Mouse (Mus musculus) induced T-regulatory cell, adult 2 months (primary cell): Measurements from ENCODE around the gene Cdh9.

ENCODE experiments used
- DNase-seq: peaks from one replicate; pipeline ENCODE4 v3.0.0-alpha.2; 2012; ENCODE audit warnings: low read depth

The Cdh9 gene

GRCm38 (mm10) chr15:16728470-16729011 lies at the start of gene Cdh9:
Gene Cdh9 (plus strand): TSS chr15:16728756.
- no peak for DNase-seq

GRCm38 (mm10) chr15:16679096-16679495 lies 49.5 kb upstream of the Cdh9 start:
- DNase-seq = no peak

- DNase-seq = no peak
These were observed 28.7 kb upstream of the Cdh9 start for GRCm38 (mm10) chr15:16699821-16700220.

GRCm38 (mm10) chr15:16702340-16702739 lies 26.2 kb upstream of the Cdh9 start:
- DNase-seq = no peak

GRCm38 (mm10) chr15:16739088-16739487 lies 10.5 kb downstream of the Cdh9 start:
- DNase-seq = no peak

- no peak for DNase-seq
These were observed 18.1 kb downstream of the Cdh9 start for GRCm38 (mm10) chr15:16746672-16747071.

GRCm38 (mm10) chr15:16763252-16763651 lies 34.7 kb downstream of the Cdh9 start:
- no peak for DNase-seq

- no peak for DNase-seq
These were observed 56.0 kb downstream of the Cdh9 start for GRCm38 (mm10) chr15:16784575-16784974.

GRCm38 (mm10) chr15:16792857-16793256 lies 64.3 kb downstream of the Cdh9 start:
- no peak for DNase-seq

GRCm38 (mm10) chr15:16801302-16801701 lies 72.7 kb downstream of the Cdh9 start:
- no peak for DNase-seq

- DNase-seq = no peak
These were observed 82.2 kb downstream of the Cdh9 start for GRCm38 (mm10) chr15:16810787-16811186.

GRCm38 (mm10) chr15:16814035-16814434 lies 85.5 kb downstream of the Cdh9 start:
- DNase-seq = no peak

GRCm38 (mm10) chr15:16834761-16835160 lies 106.2 kb downstream of the Cdh9 start:
- DNase-seq = no peak

GRCm38 (mm10) chr15:16882542-16882941 lies 154.0 kb downstream of the Cdh9 start:
- no peak for DNase-seq

- DNase-seq = no peak
These were observed 168.1 kb downstream of the Cdh9 start for GRCm38 (mm10) chr15:16896674-16897073.
